Mouse (Mus musculus): ENCODE results near the gene Numbl.

DNA sequence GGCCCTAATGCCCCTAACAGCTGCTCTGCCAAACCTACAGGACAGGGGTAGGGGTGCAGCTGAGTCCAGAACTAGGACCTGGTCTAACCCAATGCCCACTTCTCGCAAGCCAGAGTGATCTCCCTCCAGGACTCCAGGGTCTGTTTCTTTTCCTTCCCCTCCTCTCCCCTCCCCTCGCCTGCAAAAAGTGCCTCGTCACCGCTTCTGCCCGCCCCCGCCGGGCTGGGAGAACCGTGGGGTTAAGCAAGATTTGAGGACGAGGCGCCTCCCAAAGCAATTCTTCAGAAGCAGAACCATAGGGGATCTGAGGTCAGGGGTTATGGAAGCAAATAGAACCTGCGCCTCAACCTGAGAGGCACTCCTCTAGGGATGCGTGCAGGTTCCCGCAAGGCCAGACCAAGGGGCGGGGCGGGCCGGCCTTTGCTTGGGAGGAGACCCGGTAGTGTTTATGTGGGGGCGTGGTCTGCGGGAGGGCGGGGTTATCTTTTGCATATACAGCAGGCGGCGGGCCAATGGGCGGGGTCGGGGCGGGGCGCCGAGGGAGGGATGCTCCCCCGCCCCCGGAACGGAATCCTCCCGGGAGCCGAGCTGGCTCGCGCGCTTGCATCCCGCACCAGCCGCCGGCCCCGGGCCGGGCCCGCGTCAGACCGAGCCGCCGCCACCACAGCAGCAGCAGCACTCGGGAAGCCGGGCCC lies at the start of gene Numbl:
- TF ChIP-seq CTCF (conservative IDR thresholded peaks at IDR 0.05; ENCODE audit: insufficient read depth, insufficient read length, low read depth, low read length) (no peak), POLR2A (IDR thresholded peaks at IDR 0.05; ENCODE audit: low read depth, low read length) (no peak)
